Mouse (Mus musculus) lung, postnatal 4 days (tissue): ENCODE measurements around the gene Nccrp1.
A peak's percentile ranks its signal among the peaks of the same experiment; 100 is the strongest.
"Not testable (repeated sequence)": the region's sequence is repeated elsewhere in the genome, so short reads cannot be mapped to it uniquely, and the experiment has no call there.

Experiments
- DNase-seq, 2 experiments: peaks; one replicate each; pipeline ENCODE4 v3.0.0; 2021

The Nccrp1 gene

GRCm38 (mm10) chr7:28568253-28568652 is 21.2 kb upstream of the Nccrp1 start:
- peak; percentile 55 to 78 for DNase-seq

GRCm38 (mm10) chr7:28567539-28567938 is 20.5 kb upstream of the Nccrp1 start:
- DNase-seq = no peak

- DNase-seq = no peak
Measured at GRCm38 (mm10) chr7:28565407-28565806, 18.4 kb upstream of the Nccrp1 start.

DNA sequence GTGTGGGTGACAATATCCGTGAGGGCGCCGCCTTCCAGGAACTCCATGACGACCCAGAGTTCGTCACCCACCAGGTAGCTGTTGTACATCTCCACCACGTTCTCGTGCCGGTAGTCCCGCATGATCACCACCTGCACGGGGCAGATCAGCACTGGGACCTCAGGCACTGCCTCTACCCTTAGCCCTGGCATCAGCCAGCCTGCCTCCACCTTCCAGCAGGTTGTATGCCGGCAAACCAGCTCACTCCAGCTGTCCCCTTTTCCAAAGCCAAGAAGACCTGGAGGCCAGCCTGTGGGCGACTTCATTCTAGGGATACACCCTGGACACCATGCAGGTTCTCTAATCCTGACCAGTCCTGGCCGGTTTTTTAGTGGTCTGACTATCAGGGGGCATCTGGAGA is 15.9 kb upstream of the Nccrp1 start:
- no peak for DNase-seq

GRCm38 (mm10) chr7:28562371-28562770 is 15.3 kb upstream of the Nccrp1 start:
- DNase-seq = no peak

DNA sequence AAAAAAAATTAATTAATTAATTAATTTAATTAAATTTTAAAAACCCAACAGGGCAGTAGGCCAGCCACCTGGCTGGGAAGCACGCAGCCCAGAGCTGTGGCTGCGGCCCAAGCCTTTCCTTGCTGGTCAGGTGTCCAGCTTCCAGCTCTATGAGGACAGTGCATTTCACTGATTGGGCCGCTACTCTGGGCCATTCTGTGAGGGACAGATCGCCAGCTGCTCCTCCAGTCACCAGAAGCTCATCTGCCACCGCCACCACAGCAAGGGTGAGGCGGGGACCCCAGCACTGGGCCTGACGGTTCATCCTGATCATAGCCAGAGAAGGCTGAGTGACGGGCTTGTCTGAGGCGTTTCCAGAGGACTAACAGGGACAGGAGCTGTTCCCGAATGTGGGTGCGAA is 14.9 kb upstream of the Nccrp1 start:
- DNase-seq = no peak

GRCm38 (mm10) chr7:28560856-28561255 is 13.8 kb upstream of the Nccrp1 start:
- no peak for DNase-seq

- DNase-seq = peak; percentile 72 to 87
Measured at GRCm38 (mm10) chr7:28558486-28558885, 11.4 kb upstream of the Nccrp1 start.

DNA sequence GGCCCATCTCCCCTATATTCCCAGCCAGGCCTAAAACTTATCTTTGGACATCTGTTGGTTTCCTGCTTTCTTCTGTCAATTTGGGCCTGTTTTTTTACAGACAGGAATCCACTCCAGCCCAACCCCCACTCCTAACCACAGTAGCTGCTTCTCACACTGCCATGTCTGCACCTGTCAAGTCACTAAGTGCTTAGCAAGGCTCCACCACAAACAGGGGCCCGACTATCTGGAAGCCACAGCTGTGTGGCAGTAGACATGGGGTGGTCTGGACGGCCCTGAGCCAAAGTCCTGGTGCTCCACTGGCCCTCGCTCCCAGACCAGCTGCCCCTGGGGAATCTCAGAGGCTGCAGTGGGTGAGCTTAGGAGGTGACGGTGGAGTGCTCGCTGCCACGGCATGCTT is 10.7 kb upstream of the Nccrp1 start:
- DNase-seq = no peak

DNA sequence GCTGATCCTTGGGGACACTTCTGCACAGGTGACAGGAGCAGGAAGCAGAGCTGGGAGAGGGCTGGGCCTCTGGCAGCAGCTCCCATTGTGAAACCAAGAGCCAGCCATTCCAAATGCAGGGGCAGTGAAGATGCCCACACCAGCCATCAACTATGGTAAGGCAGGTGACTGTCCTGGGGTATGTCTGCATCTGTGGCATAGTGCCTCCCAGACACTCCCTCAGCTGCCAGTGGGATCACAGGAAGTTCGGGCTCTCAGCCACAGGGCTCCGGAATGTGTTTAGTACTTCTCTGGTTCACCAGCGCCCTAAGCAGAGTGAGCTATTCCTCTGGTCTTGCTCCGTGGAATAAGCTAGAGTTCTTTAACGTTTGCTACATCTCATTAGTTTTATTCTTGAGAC is 10.0 kb upstream of the Nccrp1 start:
- no peak for DNase-seq

DNA sequence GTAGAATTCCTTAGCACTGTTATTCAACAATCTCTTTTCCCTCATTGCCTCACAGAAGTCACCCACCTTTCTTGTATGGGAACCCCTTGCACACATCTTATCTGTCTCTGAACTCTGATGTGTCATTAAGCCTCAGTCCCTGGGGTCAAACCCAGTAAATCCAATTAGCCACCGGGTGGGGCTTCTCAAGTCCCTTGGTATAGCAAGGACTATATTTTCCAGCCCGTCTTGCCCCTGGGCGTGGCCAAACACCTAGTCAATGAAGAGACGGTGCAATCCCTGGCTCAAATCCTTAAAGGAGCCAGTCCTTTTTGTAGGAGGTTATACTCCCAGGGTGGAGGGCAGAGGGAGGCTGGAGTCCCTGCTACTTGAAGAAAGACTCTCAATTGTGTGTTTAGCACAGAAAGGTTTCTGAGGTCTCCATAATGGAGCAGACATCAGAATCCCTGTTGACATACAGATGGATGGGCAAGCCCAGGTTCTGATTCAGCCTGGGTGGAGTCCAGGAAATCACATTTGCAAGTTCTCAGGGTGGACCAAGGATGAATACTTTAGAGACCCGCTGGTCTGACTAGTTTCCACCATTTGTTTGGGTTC is 9.0 kb upstream of the Nccrp1 start:
- DNase-seq = no peak

GRCm38 (mm10) chr7:28553076-28553475 is 6.0 kb upstream of the Nccrp1 start:
- no peak for DNase-seq

- DNase-seq = no peak
Measured at GRCm38 (mm10) chr7:28547628-28548027, 574 bp upstream of the Nccrp1 start.

- DNase-seq = no peak
Measured at GRCm38 (mm10) chr7:28546649-28547048, 405 bp downstream of the Nccrp1 start.

- no peak for DNase-seq
Measured at GRCm38 (mm10) chr7:28545891-28546210, 1.2 kb downstream of the Nccrp1 start.

GRCm38 (mm10) chr7:28545048-28545890 is 1.8 kb downstream of the Nccrp1 start:
- DNase-seq = no peak

GRCm38 (mm10) chr7:28544051-28544601 is 2.9 kb downstream of the Nccrp1 start:
- no peak for DNase-seq

- DNase-seq = no peak
Measured at GRCm38 (mm10) chr7:28540526-28540925, 6.5 kb downstream of the Nccrp1 start, which contains the start of gene Sycn. Sycn (plus strand) TSS chr7:28540885.

DNA sequence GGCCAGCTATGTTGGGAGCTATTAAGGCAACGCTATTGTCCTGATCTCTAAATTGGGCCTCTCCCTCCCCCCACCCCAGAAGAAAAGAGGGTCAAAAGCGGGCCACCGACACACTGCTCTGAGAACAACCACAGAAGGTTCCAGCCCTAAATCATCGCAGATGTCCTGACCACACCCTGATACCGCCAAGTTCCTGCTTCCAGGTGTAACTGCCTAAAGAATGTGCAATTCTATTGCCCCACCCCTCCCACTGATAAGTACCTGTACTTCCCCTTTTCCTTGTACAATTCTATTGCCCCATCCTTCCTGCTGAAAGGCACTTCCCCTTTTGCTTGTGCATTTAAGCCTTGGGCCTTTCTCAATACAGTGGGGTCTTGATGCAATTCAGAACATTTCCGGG is 8.2 kb downstream of the Nccrp1 start:
- not testable (repeated sequence) for DNase-seq

GRCm38 (mm10) chr7:28532005-28532404 is 15.0 kb downstream of the Nccrp1 start:
- peak in 1 of 2 experiments; percentile 72 for DNase-seq

- DNase-seq = peak; percentile 82 to 90
Measured at GRCm38 (mm10) chr7:28527922-28528719, 18.9 kb downstream of the Nccrp1 start.

GRCm38 (mm10) chr7:28522536-28522935 is 24.5 kb downstream of the Nccrp1 start, which contains the start of gene Ifnl3:
Ifnl3 (plus strand) TSS chr7:28522836.
- not testable (repeated sequence) for DNase-seq

DNA sequence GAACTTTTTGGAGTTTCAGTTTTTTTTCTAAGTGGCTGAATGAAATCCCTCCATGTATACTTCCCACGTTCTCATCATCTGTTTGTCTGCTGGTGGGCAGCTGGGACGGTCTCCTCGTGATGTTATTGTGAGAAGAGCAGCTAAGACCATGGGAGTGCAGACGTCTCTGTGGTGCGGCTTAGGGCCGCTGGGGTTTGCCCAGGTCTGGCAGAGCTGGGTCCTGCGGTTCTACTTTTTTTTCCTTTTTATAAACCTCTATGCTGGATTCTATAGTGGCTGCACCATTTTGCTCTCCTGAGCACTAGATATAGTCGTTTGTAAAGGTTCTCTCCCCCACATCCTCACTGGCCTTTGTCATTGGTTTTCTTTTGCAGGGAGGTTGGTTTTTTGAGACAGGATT is 35.6 kb downstream of the Nccrp1 start:
- DNase-seq = no peak
